Mouse (Mus musculus): ENCODE measurements around the gene Gm47985. TPM values are rescaled to one million over a fixed set of nuclear protein-coding genes. Genes with fewer than 3 reads are reported as not detected.
"Not testable (repeated sequence)": the region's sequence is repeated elsewhere in the genome, so short reads cannot be mapped to it uniquely, and the experiment has no call there.

Gene Gm47985
- total and polyA plus RNA-seq, 3 experiments = 2.0 to 13.5 (median 4.3) TPM

DNA sequence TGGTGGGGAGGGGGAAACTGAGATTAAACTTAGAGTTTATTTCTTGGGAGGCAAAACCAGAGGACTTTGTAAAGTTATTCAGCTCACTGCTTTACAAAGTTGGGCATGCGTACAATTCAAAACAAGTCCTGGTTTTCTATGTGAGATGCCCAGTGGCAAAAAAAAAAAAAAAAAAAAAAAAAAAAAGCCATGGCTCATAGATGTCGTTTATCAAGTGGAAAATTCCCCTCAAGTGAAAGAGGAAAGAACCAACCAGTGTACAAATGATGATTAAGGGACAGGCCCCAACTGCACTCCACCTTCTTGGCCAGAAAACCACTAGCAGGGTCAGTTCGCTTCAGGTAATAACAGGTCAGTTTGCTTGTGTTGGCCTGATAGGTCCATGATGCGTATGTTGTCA is 6.1 kb downstream of the Gm47985 start:
- Histone ChIP-seq H3K4me3 (ENCODE audit: low read depth, low read length) (no peak overlapping the region), H3K36me3 (replicated peaks) (no peaks in the 10 kb centered on the region), H3K4me1 (ENCODE audit: insufficient read depth, low read depth, low read length) (peaks cover 19% of the 10 kb centered on the region), H3K27me3 (ENCODE audit: insufficient read depth, low read length) (no peaks in the 10 kb centered on the region), H3K9me3 (replicated peaks) (no peaks in the 10 kb centered on the region)
- DNase-seq (ENCODE audit: low spot score) (no peak), ATAC-seq (ENCODE audit: extremely low read depth, insufficient number of reproducible peaks, low FRiP score, poor library complexity, severe bottlenecking) (no peak)
- TF ChIP-seq GATA2 (IDR thresholded peaks at IDR 0.05; ENCODE audit: borderline replicate concordance, low read depth, low read length) = no peak
- no peak for TF ChIP-seq CTCF (IDR thresholded peaks at IDR 0.05; ENCODE audit: low read depth, low read length)
- no peak for TF ChIP-seq GATA1 (IDR thresholded peaks at IDR 0.05; ENCODE audit: borderline replicate concordance, low read length)
- TF ChIP-seq POLR2AphosphoS5 (IDR thresholded peaks at IDR 0.05; ENCODE audit: insufficient replicate concordance, low read depth, low read length) = no peak
- TF ChIP-seq TAL1 (conservative IDR thresholded peaks at IDR 0.05; ENCODE audit: low read depth, low read length) = no peak

DNA sequence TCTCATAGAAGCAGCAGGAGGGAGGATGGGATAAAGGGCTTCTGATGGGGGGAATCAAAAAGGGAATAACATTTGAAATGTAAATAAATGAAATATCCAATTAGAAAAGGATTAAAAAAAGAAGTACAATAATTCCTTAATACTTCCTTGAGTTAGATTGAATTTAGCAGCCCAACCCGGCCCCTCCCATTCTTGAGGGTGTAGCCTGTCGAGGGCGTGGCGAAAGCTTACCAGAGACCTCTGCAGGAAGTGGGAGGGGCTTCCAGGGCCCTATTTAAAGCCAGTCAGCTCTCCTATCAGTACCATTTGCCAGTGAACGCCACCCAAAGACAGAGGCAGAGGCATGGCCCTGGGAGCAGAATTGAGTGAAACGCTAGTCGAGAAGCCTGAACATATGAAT is 9.7 kb downstream of the Gm47985 start, which contains the start of gene Gm8947:
TSS of gene Gm8947 (plus strand) at position 302 of the 400 bp plus-strand sequence.
- H3K4me3 ChIP-seq (ENCODE audit: low read depth, low read length); H3K36me3 ChIP-seq (replicated peaks); DNase-seq (ENCODE audit: low spot score); H3K9me3 ChIP-seq (replicated peaks); ATAC-seq (ENCODE audit: extremely low read depth, insufficient number of reproducible peaks, low FRiP score, poor library complexity, severe bottlenecking); H3K27me3 ChIP-seq (ENCODE audit: insufficient read depth, low read length): not testable (repeated sequence)
- peaks cover 15% of the 10 kb centered on the region for H3K4me1 ChIP-seq (ENCODE audit: insufficient read depth, low read depth, low read length)

DNA sequence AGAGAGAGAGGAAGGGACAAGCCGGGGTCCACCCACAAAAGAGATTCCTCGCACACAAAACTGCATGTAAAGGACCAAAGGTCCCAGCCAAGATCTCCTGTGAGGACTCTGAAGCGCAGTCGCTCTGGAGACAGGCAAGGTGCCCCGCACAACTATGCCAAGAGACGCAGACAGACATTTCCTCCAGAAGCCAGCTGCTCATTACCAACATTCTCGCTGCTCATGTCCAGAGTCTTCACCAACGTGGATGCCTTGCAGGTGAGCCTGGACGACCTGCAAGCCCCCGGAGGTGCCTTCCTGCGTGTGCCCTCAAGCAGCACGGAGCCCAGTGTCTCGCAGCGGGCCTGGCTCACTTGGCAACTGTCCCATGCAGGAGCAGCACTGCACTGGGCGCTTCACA is 10.4 kb downstream of the Gm47985 start:
- H3K4me3 ChIP-seq (ENCODE audit: low read depth, low read length); H3K9me3 ChIP-seq (replicated peaks); ATAC-seq (ENCODE audit: extremely low read depth, insufficient number of reproducible peaks, low FRiP score, poor library complexity, severe bottlenecking); H3K27me3 ChIP-seq (ENCODE audit: insufficient read depth, low read length); H3K36me3 ChIP-seq (replicated peaks); DNase-seq (ENCODE audit: low spot score): not testable (repeated sequence)
- H3K4me1 ChIP-seq (ENCODE audit: insufficient read depth, low read depth, low read length) = peaks cover 18% of the 10 kb centered on the region

DNA sequence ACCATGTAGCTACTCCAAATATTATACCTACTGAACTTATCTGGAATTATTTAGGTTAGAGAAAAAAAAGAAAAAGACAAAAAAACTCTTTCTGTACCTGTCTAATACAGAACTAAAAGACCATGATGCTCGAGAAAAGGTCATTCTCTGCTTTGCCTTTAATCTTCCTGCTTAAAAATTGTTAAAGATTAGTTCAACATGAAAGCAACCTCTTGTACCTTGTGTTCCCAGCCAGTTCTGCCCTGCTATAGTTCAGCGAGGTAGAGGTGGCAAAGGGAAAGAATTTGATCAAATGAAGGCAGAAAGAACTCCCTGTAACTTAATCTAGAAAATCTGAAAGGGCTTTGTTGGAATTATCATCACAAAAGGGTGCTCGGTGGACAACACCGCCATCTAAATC is 13.6 kb downstream of the Gm47985 start:
- H3K4me1 ChIP-seq (ENCODE audit: insufficient read depth, low read depth, low read length) = peaks cover 20% of the 10 kb centered on the region
- DNase-seq (ENCODE audit: low spot score); ATAC-seq (ENCODE audit: extremely low read depth, insufficient number of reproducible peaks, low FRiP score, poor library complexity, severe bottlenecking); H3K36me3 ChIP-seq (replicated peaks); H3K9me3 ChIP-seq (replicated peaks); H3K27me3 ChIP-seq (ENCODE audit: insufficient read depth, low read length); H3K4me3 ChIP-seq (ENCODE audit: low read depth, low read length): not testable (repeated sequence)

DNA sequence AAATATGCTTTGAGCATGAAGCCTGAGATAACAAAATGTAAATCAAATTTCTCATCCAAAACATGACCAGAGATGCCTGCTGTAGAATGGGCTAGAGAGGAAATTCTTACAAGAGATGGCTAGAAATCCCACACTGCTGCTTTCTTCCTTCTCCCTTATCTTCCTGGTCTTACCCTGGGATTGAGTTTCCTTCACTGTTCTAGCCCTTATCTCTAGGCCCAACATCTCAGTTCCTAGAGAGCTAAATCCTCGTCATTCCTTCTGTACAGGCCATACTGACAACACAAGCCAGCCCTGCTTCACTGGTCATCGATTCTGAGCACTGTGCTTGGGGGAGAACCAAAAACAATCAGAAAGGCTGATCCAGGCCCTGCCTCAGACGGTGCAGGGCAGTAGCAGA is 14.4 kb downstream of the Gm47985 start:
- not testable (repeated sequence) for H3K36me3 ChIP-seq (replicated peaks); H3K9me3 ChIP-seq (replicated peaks); H3K27me3 ChIP-seq (ENCODE audit: insufficient read depth, low read length); H3K4me3 ChIP-seq (ENCODE audit: low read depth, low read length); DNase-seq (ENCODE audit: low spot score)
- peaks cover 18% of the 10 kb centered on the region for H3K4me1 ChIP-seq (ENCODE audit: insufficient read depth, low read depth, low read length)
- ATAC-seq (ENCODE audit: extremely low read depth, insufficient number of reproducible peaks, low FRiP score, poor library complexity, severe bottlenecking) = peak; percentile 75

DNA sequence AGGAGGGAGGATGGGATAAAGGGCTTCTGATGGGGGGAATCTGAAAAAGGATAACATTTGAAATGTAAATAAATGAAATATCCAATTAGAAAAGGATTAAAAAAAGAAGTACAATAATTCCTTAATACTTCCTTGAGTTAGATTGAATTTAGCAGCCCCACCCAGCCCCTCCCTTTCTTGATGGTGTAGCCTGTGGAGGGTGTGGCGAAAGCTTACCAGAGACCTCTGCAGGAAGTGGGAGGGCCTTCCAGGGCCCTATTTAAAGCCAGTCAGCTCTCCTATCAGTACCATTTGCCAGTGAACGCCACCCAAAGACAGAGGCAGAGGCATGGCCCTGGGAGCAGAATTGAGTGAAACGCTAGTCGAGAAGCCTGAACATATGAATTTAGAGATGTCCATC is 15.8 kb downstream of the Gm47985 start, which contains the start of gene Gm47995:
TSS of gene Gm47995 (plus strand) at position 329 of the 400 bp plus-strand sequence.
- peaks cover 18% of the 10 kb centered on the region for H3K4me1 ChIP-seq (ENCODE audit: insufficient read depth, low read depth, low read length)
- not testable (repeated sequence) for H3K4me3 ChIP-seq (ENCODE audit: low read depth, low read length); H3K27me3 ChIP-seq (ENCODE audit: insufficient read depth, low read length); ATAC-seq (ENCODE audit: extremely low read depth, insufficient number of reproducible peaks, low FRiP score, poor library complexity, severe bottlenecking); H3K9me3 ChIP-seq (replicated peaks); H3K36me3 ChIP-seq (replicated peaks)
- DNase-seq (ENCODE audit: low spot score) = peak; percentile 40

DNA sequence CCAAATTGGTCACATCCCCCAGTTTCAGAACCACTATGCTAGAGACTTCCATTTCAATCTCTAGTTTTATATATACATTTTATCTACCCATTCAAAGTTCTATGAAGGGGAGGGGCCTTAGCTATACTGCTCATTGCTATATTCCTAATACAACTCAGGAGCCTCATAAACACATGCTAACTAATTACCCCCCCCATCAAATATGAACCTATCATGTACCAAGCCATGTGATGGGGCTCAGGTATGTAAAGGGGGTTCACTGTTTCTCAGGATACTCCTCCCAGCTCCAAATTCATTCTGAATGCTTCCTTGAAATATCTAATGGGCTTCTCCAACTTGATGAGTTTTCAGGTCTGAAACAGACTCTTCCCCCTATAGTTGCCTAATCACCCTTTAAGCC is 18.3 kb downstream of the Gm47985 start:
- not testable (repeated sequence) for H3K27me3 ChIP-seq (ENCODE audit: insufficient read depth, low read length); H3K4me3 ChIP-seq (ENCODE audit: low read depth, low read length); DNase-seq (ENCODE audit: low spot score); ATAC-seq (ENCODE audit: extremely low read depth, insufficient number of reproducible peaks, low FRiP score, poor library complexity, severe bottlenecking); H3K9me3 ChIP-seq (replicated peaks); H3K36me3 ChIP-seq (replicated peaks)
- peaks cover 13% of the 10 kb centered on the region for H3K4me1 ChIP-seq (ENCODE audit: insufficient read depth, low read depth, low read length)

DNA sequence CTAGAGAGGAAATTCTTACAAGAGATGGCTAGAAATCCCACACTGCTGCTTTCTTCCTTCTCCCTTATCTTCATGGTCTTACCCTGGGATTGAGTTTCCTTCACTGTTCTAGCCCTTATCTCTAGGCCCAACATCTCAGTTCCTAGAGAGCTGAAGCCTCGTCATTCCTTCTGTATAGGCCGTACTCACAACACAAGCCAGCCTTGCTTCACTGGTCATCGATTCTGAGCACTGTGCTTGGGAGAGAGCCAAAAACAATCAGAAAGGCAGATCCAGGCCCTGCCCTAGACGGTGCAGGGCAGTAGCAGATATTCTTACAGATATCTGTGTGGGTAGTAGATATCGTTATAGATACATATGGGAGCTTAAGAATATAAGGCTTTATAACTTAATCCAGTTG is 20.4 kb downstream of the Gm47985 start:
- not testable (repeated sequence) for DNase-seq (ENCODE audit: low spot score); H3K36me3 ChIP-seq (replicated peaks); H3K4me3 ChIP-seq (ENCODE audit: low read depth, low read length); H3K27me3 ChIP-seq (ENCODE audit: insufficient read depth, low read length); H3K9me3 ChIP-seq (replicated peaks); H3K4me1 ChIP-seq (ENCODE audit: insufficient read depth, low read depth, low read length)
- peak; percentile 95 for ATAC-seq (ENCODE audit: extremely low read depth, insufficient number of reproducible peaks, low FRiP score, poor library complexity, severe bottlenecking)

DNA sequence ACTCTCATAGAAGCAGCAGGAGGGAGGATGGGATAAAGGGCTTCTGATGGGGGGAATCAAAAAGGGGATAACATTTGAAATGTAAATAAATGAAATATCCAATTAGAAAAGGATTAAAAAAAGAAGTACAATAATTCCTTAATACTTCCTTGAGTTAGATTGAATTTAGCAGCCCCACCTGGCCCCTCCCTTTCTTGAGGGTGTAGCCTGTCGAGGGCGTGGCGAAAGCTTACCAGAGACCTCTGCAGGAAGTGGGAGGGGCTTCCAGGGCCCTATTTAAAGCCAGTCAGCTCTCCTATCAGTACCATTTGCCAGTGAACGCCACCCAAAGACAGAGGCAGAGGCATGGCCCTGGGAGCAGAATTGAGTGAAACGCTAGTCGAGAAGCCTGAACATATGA is 21.5 kb downstream of the Gm47985 start, which contains the start of gene 3110040M04Rik:
TSS of gene 3110040M04Rik (plus strand) at position 304 of the 400 bp plus-strand sequence.
- not testable (repeated sequence) for ATAC-seq (ENCODE audit: extremely low read depth, insufficient number of reproducible peaks, low FRiP score, poor library complexity, severe bottlenecking); H3K9me3 ChIP-seq (replicated peaks); H3K36me3 ChIP-seq (replicated peaks); DNase-seq (ENCODE audit: low spot score); H3K4me3 ChIP-seq (ENCODE audit: low read depth, low read length); H3K27me3 ChIP-seq (ENCODE audit: insufficient read depth, low read length); H3K4me1 ChIP-seq (ENCODE audit: insufficient read depth, low read depth, low read length)

DNA sequence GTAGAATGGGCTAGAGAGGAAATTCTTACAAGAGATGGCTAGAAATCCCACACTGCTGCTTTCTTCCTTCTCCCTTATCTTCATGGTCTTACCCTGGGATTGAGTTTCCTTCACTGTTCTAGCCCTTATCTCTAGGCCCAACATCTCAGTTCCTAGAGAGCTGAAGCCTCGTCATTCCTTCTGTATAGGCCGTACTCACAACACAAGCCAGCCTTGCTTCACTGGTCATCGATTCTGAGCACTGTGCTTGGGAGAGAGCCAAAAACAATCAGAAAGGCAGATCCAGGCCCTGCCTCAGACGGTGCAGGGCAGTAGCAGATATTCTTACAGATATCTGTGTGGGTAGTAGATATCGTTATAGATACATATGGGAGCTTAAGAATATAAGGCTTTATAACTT is 26.2 kb downstream of the Gm47985 start:
- H3K4me3 ChIP-seq (ENCODE audit: low read depth, low read length); DNase-seq (ENCODE audit: low spot score): not testable (repeated sequence)
- peak; percentile 97 for ATAC-seq (ENCODE audit: extremely low read depth, insufficient number of reproducible peaks, low FRiP score, poor library complexity, severe bottlenecking)

DNA sequence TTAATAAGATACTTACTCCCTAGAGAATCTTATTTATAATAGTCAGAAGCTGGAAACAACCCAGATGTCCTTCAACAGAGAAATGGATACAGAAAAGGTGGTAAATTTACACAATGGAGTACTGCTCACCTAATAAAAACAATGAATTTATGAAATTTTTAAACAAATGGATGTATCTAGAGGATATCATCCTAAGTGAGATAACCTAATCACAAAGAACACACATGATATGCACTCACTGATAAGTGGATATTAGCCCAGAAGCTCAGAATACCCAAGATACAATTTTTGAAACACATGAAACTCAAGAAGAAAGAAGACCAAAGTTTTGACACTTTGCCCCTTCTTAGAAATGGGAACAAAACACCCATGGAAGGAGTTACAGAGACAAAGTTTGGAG is 26.6 kb downstream of the Gm47985 start:
- not testable (repeated sequence) for DNase-seq (ENCODE audit: low spot score); H3K4me3 ChIP-seq (ENCODE audit: low read depth, low read length); H3K27me3 ChIP-seq (ENCODE audit: insufficient read depth, low read length); H3K36me3 ChIP-seq (replicated peaks); H3K9me3 ChIP-seq (replicated peaks); ATAC-seq (ENCODE audit: extremely low read depth, insufficient number of reproducible peaks, low FRiP score, poor library complexity, severe bottlenecking)
- peaks cover 17% of the 10 kb centered on the region for H3K4me1 ChIP-seq (ENCODE audit: insufficient read depth, low read depth, low read length)

More for the DNA sequence above, 26.2 kb downstream of the Gm47985 start:
- not testable (repeated sequence) for H3K36me3 ChIP-seq (replicated peaks); H3K27me3 ChIP-seq (ENCODE audit: insufficient read depth, low read length); H3K9me3 ChIP-seq (replicated peaks)
- peaks cover 14% of the 10 kb centered on the region for H3K4me1 ChIP-seq (ENCODE audit: insufficient read depth, low read depth, low read length)

Data from G1E (cell line).